In genomic region chr1:127031563-127031962, GRCm38 (mm10) we compare ENCODE assay signal across 17 mouse cellular contexts.
DNase-seq lines count a peak whose midpoint lies in the region; ATAC-seq and TF ChIP-seq lines count a peak whose summit lies in the region.
"Had no signal": no experiment of that assay in that cellular context is flagged by ENCODE, and none has a peak within 500 bp of the region (broad histone marks: within the 10 kb centered on the region; RNA-seq: fewer than 3 reads in every experiment).

No protein-coding gene starts in this region.

- ATAC-seq in forebrain, postnatal 0 days: 0 out of 2 replicates have a peak, but pooled peaks have one; percentile 40
- no peak for ATAC-seq in forebrain, embryonic 11.5 days (replicated peaks; ENCODE audit: low FRiP score)
- ATAC-seq: inflammation-experienced regulatory T-cells, adult 6 months had no signal

- 17% methylated on average over 4 of the region's 4 CpGs for WGBS in forebrain, postnatal 0 days
- WGBS in forebrain, embryonic 11.5 days: 19% methylated on average over 4 of the region's 4 CpGs
- WGBS in embryonic facial prominence, embryonic 10.5 days: 33% methylated on average over 4 of the region's 4 CpGs

- no peak overlapping the region for H3K9ac ChIP-seq in forebrain, postnatal 0 days
- no peak overlapping the region for H3K9ac ChIP-seq in forebrain, embryonic 11.5 days (ENCODE audit: low read length)
- H3K9ac ChIP-seq: liver, embryonic 14.5 days had no signal

- no peaks in the 10 kb centered on the region for H3K9me3 ChIP-seq in forebrain, postnatal 0 days (ENCODE audit: low read length)
- H3K9me3 ChIP-seq in forebrain, embryonic 11.5 days (ENCODE audit: control insufficient read depth, low read length): no peaks in the 10 kb centered on the region
- no peaks in the 10 kb centered on the region for H3K9me3 ChIP-seq in embryonic facial prominence, embryonic 10.5 days

- intact Hi-C loops in left cerebral cortex, postnatal 14 days (cut with DNase I): loop anchor here (5.0 kb wide), 1 partner anchor 121 kb away; no protein-coding TSS in a partner anchor
- intact Hi-C loops in left cerebral cortex, adult 2 months (cut with DNase I): loop anchor here (10.0 kb wide), 1 partner anchor 133 kb away; no protein-coding TSS in a partner anchor

- H3K4me1 ChIP-seq in forebrain, postnatal 0 days (ENCODE audit: insufficient read depth): no peaks in the 10 kb centered on the region
- H3K4me1 ChIP-seq in forebrain, embryonic 11.5 days (replicated peaks; ENCODE audit: control insufficient read depth, insufficient read depth, low read length): no peaks in the 10 kb centered on the region
- peaks cover 5% of the 10 kb centered on the region; the same call in 1 of the 2 replicates for H3K4me1 ChIP-seq in embryonic facial prominence, embryonic 10.5 days

- no peak overlapping the region for H3K4me2 ChIP-seq in forebrain, postnatal 0 days (ENCODE audit: low read depth)
- no peak overlapping the region for H3K4me2 ChIP-seq in forebrain, embryonic 11.5 days (ENCODE audit: low read depth, low read length, severe bottlenecking)

- H3K36me3 ChIP-seq in forebrain, postnatal 0 days (ENCODE audit: insufficient read depth): no peaks in the 10 kb centered on the region
- no peaks in the 10 kb centered on the region for H3K36me3 ChIP-seq in forebrain, embryonic 11.5 days (ENCODE audit: control insufficient read depth, insufficient read depth, low read length)
- no peaks in the 10 kb centered on the region for H3K36me3 ChIP-seq in embryonic facial prominence, embryonic 10.5 days (replicated peaks)

- no peak for TF ChIP-seq CTCF in forebrain, postnatal 0 days (IDR thresholded peaks at IDR 0.05; ENCODE audit: low read depth)
- TF ChIP-seq CTCF in left cerebral cortex, adult 2 months (IDR thresholded peaks at IDR 0.05): no peak; the same call in 1 of the 2 replicates

- no peaks in the 10 kb centered on the region for H3K27me3 ChIP-seq in forebrain, postnatal 0 days (ENCODE audit: insufficient read depth, low read length)
- H3K27me3 ChIP-seq in forebrain, embryonic 11.5 days (ENCODE audit: control insufficient read depth, insufficient read depth, low read length): no peaks in the 10 kb centered on the region
- no peaks in the 10 kb centered on the region for H3K27me3 ChIP-seq in embryonic facial prominence, embryonic 10.5 days (replicated peaks; ENCODE audit: low read depth, poor library complexity, severe bottlenecking)

- DNase-seq in forebrain, postnatal 0 days: peak; percentile 13
- DNase-seq in forebrain, embryonic 11.5 days (ENCODE audit: low spot score): no peak
- DNase-seq in left cerebral cortex, postnatal 14 days (ENCODE audit: low spot score in 2 of 2): peak; percentile 37 to 49
- no peak for DNase-seq in left cerebral cortex, adult 2 months (ENCODE audit: extremely low spot score in 1 of 2, low spot score in 2 of 2)
- peak; percentile 3 for DNase-seq in embryonic facial prominence, embryonic 10.5 days (ENCODE audit: low spot score)
- DNase-seq in kidney, postnatal 10 days: peak; percentile 35
- no peak for DNase-seq in urinary bladder, postnatal 36 days (ENCODE audit: low spot score in 2 of 2)
- DNase-seq in spleen, postnatal 14 days (ENCODE audit: low spot score in 2 of 2): no peak
- DNase-seq: adrenal gland, adult 2 months; cerebellum, adult 9-11 months; heart, adult 18-20 months; layer of hippocampus, adult 9-11 months; left cerebral cortex, postnatal 4 days; lung, postnatal 14 days; thymus, postnatal 14 days had no signal

- H3K27ac ChIP-seq in forebrain, postnatal 0 days (ENCODE audit: low read depth, low read length): no peak overlapping the region
- H3K27ac ChIP-seq in forebrain, embryonic 11.5 days (ENCODE audit: low read depth, low read length): no peak overlapping the region
- H3K27ac ChIP-seq in left cerebral cortex, adult 2 months: no peak overlapping the region
- no peak overlapping the region for H3K27ac ChIP-seq in embryonic facial prominence, embryonic 10.5 days (replicated peaks)
- H3K27ac ChIP-seq: liver, embryonic 14.5 days had no signal

- no peak overlapping the region for H3K4me3 ChIP-seq in forebrain, postnatal 0 days (ENCODE audit: low read depth, low read length)
- no peak overlapping the region for H3K4me3 ChIP-seq in forebrain, embryonic 11.5 days (ENCODE audit: low read depth, low read length)
- no peak overlapping the region for H3K4me3 ChIP-seq in left cerebral cortex, adult 2 months
- H3K4me3 ChIP-seq in embryonic facial prominence, embryonic 10.5 days: no peak overlapping the region

Comparison
In these comparisons a context has a peak if more than half of its experiments do, and no peak if none do; other contexts are left out.
1. DNase-seq: peak in forebrain, postnatal 0 days (single experiment), left cerebral cortex, postnatal 14 days (2 of 2), embryonic facial prominence, embryonic 10.5 days (single experiment) and kidney, postnatal 10 days (single experiment); none in forebrain, embryonic 11.5 days (single experiment), left cerebral cortex, adult 2 months (0 of 2), urinary bladder, postnatal 36 days (0 of 2) and spleen, postnatal 14 days (0 of 2).